Mouse (Mus musculus): Measurements from ENCODE around the gene Kcnrg. TPM values are rescaled to one million over a fixed set of nuclear protein-coding genes. Genes with fewer than 3 reads are reported as not detected.
"Not testable (repeated sequence)": the region's sequence is repeated elsewhere in the genome, so short reads cannot be mapped to it uniquely, and the experiment has no call there.

The Kcnrg gene
- polyA plus RNA-seq, 1 experiment from 2014 or later = 0.37 TPM

DNA sequence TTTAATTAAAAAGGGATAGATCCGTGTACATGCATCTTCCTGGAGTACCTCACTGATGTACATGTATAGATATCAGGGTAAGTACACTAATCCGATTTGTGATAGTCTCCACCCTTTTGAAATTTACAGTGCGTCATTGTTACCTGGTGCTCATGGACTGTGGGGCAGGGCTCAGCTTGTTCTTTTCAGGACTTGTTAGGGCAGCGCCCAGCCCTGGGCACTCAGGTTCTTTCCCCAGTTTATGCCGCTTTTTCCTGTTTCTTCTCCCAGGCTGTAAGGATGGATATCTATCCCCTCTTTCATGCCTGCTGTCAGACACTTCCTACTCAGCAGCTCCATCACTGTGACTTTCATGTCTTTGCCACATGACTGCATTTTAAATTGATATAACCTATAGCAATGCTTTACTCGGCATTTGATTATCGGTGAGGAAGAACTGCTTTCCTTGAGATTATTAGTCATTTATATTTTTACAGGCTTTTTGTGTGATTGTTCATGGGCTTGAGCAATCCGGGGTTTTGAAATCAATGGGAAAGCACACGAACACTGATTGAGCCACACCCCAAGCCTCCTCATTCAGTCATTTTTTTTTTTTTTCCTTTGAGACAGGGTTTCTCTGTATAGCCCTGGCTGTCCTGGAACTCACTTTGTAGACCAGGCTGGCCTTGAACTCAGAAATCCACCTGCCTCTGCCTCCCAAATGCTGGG is 10.4 kb upstream of the Kcnrg start:
- WGBS = 92% methylated on average over 9 of the region's 9 CpGs
- Histone ChIP-seq H3K4me2 (replicated peaks; ENCODE audit: low read depth, low read length) (no peak overlapping the region), H3K27me3 (ENCODE audit: insufficient read depth, low read length) (no peaks in the 10 kb centered on the region), H3K36me3 (ENCODE audit: insufficient read depth, low read length) (no peaks in the 10 kb centered on the region), H3K9ac (replicated peaks; ENCODE audit: low read length) (no peak overlapping the region), H3K9me3 (ENCODE audit: low read length) (no peaks in the 10 kb centered on the region), H3K27ac (ENCODE audit: low read length) (no peak overlapping the region), H3K4me3 (ENCODE audit: low read length) (no peak overlapping the region), H3K4me1 (ENCODE audit: insufficient read depth, low read length) (peaks cover 5% of the 10 kb centered on the region)
- no peak for ATAC-seq (ENCODE audit: low FRiP score, low TSS enrichment)

- Histone ChIP-seq H3K4me2 (replicated peaks; ENCODE audit: low read depth, low read length) (peak within 1 kb of the TSS; percentile 55), H3K36me3 (ENCODE audit: insufficient read depth, low read length) (no peaks in the 10 kb centered on the region), H3K27me3 (ENCODE audit: insufficient read depth, low read length) (no peaks in the 10 kb centered on the region), H3K9me3 (ENCODE audit: low read length) (no peaks in the 10 kb centered on the region), H3K9ac (replicated peaks; ENCODE audit: low read length) (peak within 1 kb of the TSS; percentile 91), H3K4me3 (ENCODE audit: low read length) (peak within 1 kb of the TSS; percentile 82), H3K4me1 (ENCODE audit: insufficient read depth, low read length) (peaks cover 5% of the 10 kb centered on the region), H3K27ac (ENCODE audit: low read length) (no peak within 1 kb of the TSS)
- no peak for ATAC-seq (ENCODE audit: low FRiP score, low TSS enrichment)
- 50% methylated on average over 5 of the region's 5 CpGs for WGBS
Measured at GRCm38 (mm10) chr14:61597968-61598367, 9.3 kb upstream of the Kcnrg start, which contains the start of gene Trim13. Gene Trim13 (plus strand): TSS chr14:61598247.

GRCm38 (mm10) chr14:61599057-61599806 is 8.0 kb upstream of the Kcnrg start:
- H3K36me3 ChIP-seq (ENCODE audit: insufficient read depth, low read length) = no peaks in the 10 kb centered on the region
- peak overlapping the region; percentile 67 for H3K27ac ChIP-seq (ENCODE audit: low read length)
- H3K9me3 ChIP-seq (ENCODE audit: low read length) = no peaks in the 10 kb centered on the region
- no peaks in the 10 kb centered on the region for H3K27me3 ChIP-seq (ENCODE audit: insufficient read depth, low read length)
- peaks cover 5% of the 10 kb centered on the region for H3K4me1 ChIP-seq (ENCODE audit: insufficient read depth, low read length)
- peak overlapping the region; percentile 55 for H3K4me2 ChIP-seq (replicated peaks; ENCODE audit: low read depth, low read length)
- H3K4me3 ChIP-seq (ENCODE audit: low read length) = peak overlapping the region; percentile 82
- WGBS = 5% methylated on average over 44 of the region's 44 CpGs
- peak overlapping the region; percentile 91 for H3K9ac ChIP-seq (replicated peaks; ENCODE audit: low read length)
- peak; percentile 97 for ATAC-seq (ENCODE audit: low FRiP score, low TSS enrichment)

DNA sequence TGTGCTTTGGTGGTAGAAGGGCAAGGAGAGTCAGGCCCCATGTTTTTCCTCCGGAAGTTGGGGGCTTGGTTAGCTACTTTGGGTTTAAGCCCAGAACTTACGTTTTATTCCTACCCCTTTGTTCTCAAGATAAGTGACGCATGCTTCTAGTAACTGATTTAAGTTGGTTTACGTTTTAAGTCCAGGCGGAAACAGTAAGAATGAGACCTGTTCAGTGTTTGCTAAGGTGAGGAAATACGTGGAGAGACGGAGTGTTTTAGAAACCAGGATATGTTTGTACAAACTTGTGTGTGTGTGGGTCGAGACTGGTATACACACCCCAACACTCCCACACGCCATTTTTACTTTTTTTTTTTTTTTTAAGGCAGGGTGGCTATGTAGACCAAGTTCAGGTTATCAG is 5.9 kb upstream of the Kcnrg start:
- Histone ChIP-seq H3K36me3 (ENCODE audit: insufficient read depth, low read length) (peaks cover 6% of the 10 kb centered on the region; the same call in 1 of the 2 replicates), H3K9ac (replicated peaks; ENCODE audit: low read length) (no peak overlapping the region), H3K4me3 (ENCODE audit: low read length) (no peak overlapping the region), H3K27me3 (ENCODE audit: insufficient read depth, low read length) (no peaks in the 10 kb centered on the region), H3K4me1 (ENCODE audit: insufficient read depth, low read length) (peaks cover 5% of the 10 kb centered on the region), H3K27ac (ENCODE audit: low read length) (no peak overlapping the region), H3K9me3 (ENCODE audit: low read length) (no peaks in the 10 kb centered on the region), H3K4me2 (replicated peaks; ENCODE audit: low read depth, low read length) (no peak overlapping the region)
- WGBS = 76% methylated on average over 9 of the region's 9 CpGs
- ATAC-seq (ENCODE audit: low FRiP score, low TSS enrichment) = no peak

- Histone ChIP-seq H3K4me3 (ENCODE audit: low read length) (no peak overlapping the region), H3K36me3 (ENCODE audit: insufficient read depth, low read length) (peaks cover 6% of the 10 kb centered on the region; the same call in 1 of the 2 replicates), H3K27me3 (ENCODE audit: insufficient read depth, low read length) (no peaks in the 10 kb centered on the region), H3K27ac (ENCODE audit: low read length) (no peak overlapping the region), H3K9me3 (ENCODE audit: low read length) (no peaks in the 10 kb centered on the region), H3K4me1 (ENCODE audit: insufficient read depth, low read length) (peaks cover 5% of the 10 kb centered on the region), H3K4me2 (replicated peaks; ENCODE audit: low read depth, low read length) (no peak overlapping the region), H3K9ac (replicated peaks; ENCODE audit: low read length) (no peak overlapping the region)
- ATAC-seq (ENCODE audit: low FRiP score, low TSS enrichment) = no peak
- WGBS = 81% methylated on average over 8 of the region's 8 CpGs
Measured at GRCm38 (mm10) chr14:61603069-61603755, 4.0 kb upstream of the Kcnrg start.

DNA sequence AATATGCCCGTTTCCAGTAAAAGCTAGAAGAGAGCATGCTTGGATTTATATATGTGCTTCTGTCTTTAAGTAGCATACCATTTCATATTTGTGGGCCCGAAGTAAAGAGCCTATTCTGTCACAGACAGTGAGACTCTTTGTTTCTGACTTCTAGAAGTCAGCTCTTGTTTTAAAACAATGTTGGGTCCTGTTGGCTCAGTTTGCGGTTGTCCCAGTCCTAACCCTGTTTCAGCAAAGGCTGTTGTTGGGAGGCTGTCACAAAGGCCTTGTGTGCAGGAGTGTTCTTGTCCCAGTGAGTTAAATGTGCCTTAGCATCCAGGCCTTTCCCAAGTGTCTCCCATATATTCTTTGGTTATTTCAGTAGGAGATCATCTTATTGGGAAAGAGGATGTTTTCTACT is 3.2 kb upstream of the Kcnrg start:
- H3K4me2 ChIP-seq (replicated peaks; ENCODE audit: low read depth, low read length) = no peak overlapping the region
- no peak overlapping the region for H3K27ac ChIP-seq (ENCODE audit: low read length)
- ATAC-seq (ENCODE audit: low FRiP score, low TSS enrichment) = no peak
- H3K4me1 ChIP-seq (ENCODE audit: insufficient read depth, low read length) = peaks cover 5% of the 10 kb centered on the region
- H3K9ac ChIP-seq (replicated peaks; ENCODE audit: low read length) = no peak overlapping the region
- no peak overlapping the region for H3K4me3 ChIP-seq (ENCODE audit: low read length)
- WGBS = 92% methylated on average over 3 of the region's 3 CpGs
- peaks cover 6% of the 10 kb centered on the region; the same call in 1 of the 2 replicates for H3K36me3 ChIP-seq (ENCODE audit: insufficient read depth, low read length)
- H3K9me3 ChIP-seq (ENCODE audit: low read length) = no peaks in the 10 kb centered on the region
- H3K27me3 ChIP-seq (ENCODE audit: insufficient read depth, low read length) = no peaks in the 10 kb centered on the region

DNA sequence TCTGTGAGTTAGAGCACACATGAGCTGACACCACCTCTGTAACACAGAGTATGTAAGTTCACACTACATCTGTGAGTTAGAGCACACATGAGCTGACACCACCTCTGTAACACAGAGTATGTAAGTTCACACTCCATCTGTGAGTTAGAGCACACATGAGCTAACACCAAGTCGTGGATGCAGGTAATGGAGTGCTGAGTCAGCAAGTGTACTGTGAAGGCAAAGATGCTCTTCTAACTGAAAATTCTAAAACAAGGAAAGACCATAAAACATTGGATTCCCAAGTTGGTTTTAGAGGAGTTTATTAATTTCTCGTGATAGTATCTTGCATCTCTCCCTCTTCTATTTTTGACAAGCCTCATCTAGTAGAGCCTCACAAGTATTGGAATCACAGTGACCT is 1.2 kb upstream of the Kcnrg start:
- not testable (repeated sequence) for H3K9ac ChIP-seq (replicated peaks; ENCODE audit: low read length); H3K4me3 ChIP-seq (ENCODE audit: low read length); ATAC-seq (ENCODE audit: low FRiP score, low TSS enrichment); H3K27ac ChIP-seq (ENCODE audit: low read length); H3K9me3 ChIP-seq (ENCODE audit: low read length); H3K27me3 ChIP-seq (ENCODE audit: insufficient read depth, low read length); H3K4me1 ChIP-seq (ENCODE audit: insufficient read depth, low read length); H3K36me3 ChIP-seq (ENCODE audit: insufficient read depth, low read length); H3K4me2 ChIP-seq (replicated peaks; ENCODE audit: low read depth, low read length)
- 80% methylated on average over 2 of the region's 2 CpGs for WGBS

DNA sequence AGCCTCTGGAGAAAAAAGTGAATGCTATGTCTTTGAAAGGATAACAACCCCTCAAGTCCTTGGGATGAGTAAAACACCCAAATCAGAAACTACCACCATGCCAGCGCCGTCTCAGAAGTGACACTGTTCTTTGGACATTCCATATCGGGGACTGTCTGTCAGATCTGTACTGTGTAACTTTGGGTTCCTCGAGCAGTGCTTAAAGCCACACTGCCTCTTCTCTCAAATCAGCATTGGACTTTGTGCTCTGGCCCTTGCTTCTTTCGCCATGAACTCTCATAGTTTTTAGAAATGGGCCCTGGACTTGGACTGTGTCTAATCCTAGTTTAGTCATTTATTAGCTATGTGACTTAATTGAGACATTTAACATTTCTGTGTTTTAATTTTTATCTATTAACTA is 4.5 kb downstream of the Kcnrg start:
- no peak overlapping the region for H3K27ac ChIP-seq (ENCODE audit: low read length)
- no peaks in the 10 kb centered on the region for H3K27me3 ChIP-seq (ENCODE audit: insufficient read depth, low read length)
- H3K9me3 ChIP-seq (ENCODE audit: low read length) = no peaks in the 10 kb centered on the region
- no peaks in the 10 kb centered on the region for H3K4me1 ChIP-seq (ENCODE audit: insufficient read depth, low read length)
- H3K36me3 ChIP-seq (ENCODE audit: insufficient read depth, low read length) = no peaks in the 10 kb centered on the region; the same call in 1 of the 2 replicates
- H3K9ac ChIP-seq (replicated peaks; ENCODE audit: low read length) = no peak overlapping the region
- WGBS = 90% methylated on average over 5 of the region's 5 CpGs
- no peak overlapping the region for H3K4me3 ChIP-seq (ENCODE audit: low read length)
- no peak overlapping the region for H3K4me2 ChIP-seq (replicated peaks; ENCODE audit: low read depth, low read length)
- peak; percentile 84 for ATAC-seq (ENCODE audit: low FRiP score, low TSS enrichment)

- Histone ChIP-seq H3K4me1 (ENCODE audit: insufficient read depth, low read length) (no peaks in the 10 kb centered on the region), H3K36me3 (ENCODE audit: insufficient read depth, low read length) (no peaks in the 10 kb centered on the region), H3K27me3 (ENCODE audit: insufficient read depth, low read length) (no peaks in the 10 kb centered on the region), H3K27ac (ENCODE audit: low read length) (no peak overlapping the region), H3K9ac (replicated peaks; ENCODE audit: low read length) (no peak overlapping the region), H3K4me3 (ENCODE audit: low read length) (no peak overlapping the region), H3K9me3 (ENCODE audit: low read length) (no peaks in the 10 kb centered on the region), H3K4me2 (replicated peaks; ENCODE audit: low read depth, low read length) (no peak overlapping the region)
- WGBS = 76% methylated on average over 2 of the region's 2 CpGs
- no peak for ATAC-seq (ENCODE audit: low FRiP score, low TSS enrichment)
Measured at GRCm38 (mm10) chr14:61613319-61613718, 6.1 kb downstream of the Kcnrg start.
